Mouse (Mus musculus) MEL (cell line): ENCODE measurements at regions not wholly inside any gene's neighbourhood (a gene's known extent, or its start where the extent isn't known, plus 50 kb on each side); places are given as distances from the start of the nearest gene placed in this dataset.

Source experiments
- DNase-seq: peaks from one replicate; pipeline ENCODE4 v3.0.0; 2011; ENCODE audit warnings: low read depth, low spot score
- H3K27ac ChIP-seq: 2 replicates; pipeline ENCODE4 v1.5.1; 2012; ENCODE audit warnings: low read depth, mild to moderate bottlenecking, control low read depth, low read length, moderate library complexity; ENCODE audit not compliant: control insufficient read depth
- H3K27me3 ChIP-seq, 2 experiments: fragments of 150-350 bp in 1 of 2; sonication (generic) in 1 of 2; 2 replicates each; pipeline ENCODE4 v1.6.1; 2012; ENCODE audit warnings: low read length in 2 of 2, mild to moderate bottlenecking in 2 of 2, improper control_type of control experiment in 1 of 2, moderate library complexity in 1 of 2; ENCODE audit not compliant: insufficient read depth in 2 of 2, control insufficient read depth in 1 of 2
- H3K36me3 ChIP-seq, 2 experiments: 2 replicates each; pipeline ENCODE4 v1.6.1; 2012 to 2014; ENCODE audit warnings: low read length in 2 of 2, improper control_type of control experiment in 1 of 2, inconsistent platforms in 1 of 2, mild to moderate bottlenecking in 1 of 2; ENCODE audit not compliant: insufficient read depth in 2 of 2, control insufficient read depth in 1 of 2
- H3K4me1 ChIP-seq, 2 experiments: fragments of 150-350 bp in 1 of 2; sonication (generic) in 1 of 2; 2 replicates each; pipeline ENCODE4 v1.6.1; 2012; ENCODE audit warnings: low read length in 2 of 2, improper control_type of control experiment in 1 of 2, mild to moderate bottlenecking in 1 of 2; ENCODE audit not compliant: insufficient read depth in 2 of 2, control insufficient read depth in 1 of 2
- H3K4me3 ChIP-seq, 2 experiments: fragments of 150-350 bp in 1 of 2; sonication (generic) in 1 of 2; 2 replicates each; pipeline ENCODE4 v1.5.1; 2012; ENCODE audit warnings: low read depth in 2 of 2, low read length in 2 of 2, mild to moderate bottlenecking in 2 of 2, moderate library complexity in 2 of 2, control low read depth in 1 of 2, improper control_type of control experiment in 1 of 2; ENCODE audit not compliant: control insufficient read depth in 1 of 2, insufficient read depth in 1 of 2
- H3K79me2 ChIP-seq: 2 replicates; pipeline ENCODE4 v1.6.1; 2012; ENCODE audit warnings: mild to moderate bottlenecking, low read length, moderate library complexity; ENCODE audit not compliant: control insufficient read depth, poor library complexity, insufficient read depth
- H3K9ac ChIP-seq: 2 replicates; pipeline ENCODE4 v1.6.1; 2012; ENCODE audit warnings: low read depth, mild to moderate bottlenecking, control low read depth, low read length, moderate library complexity; ENCODE audit not compliant: control insufficient read depth, poor library complexity, severe bottlenecking
- H3K9me3 ChIP-seq: fragments of 150-350 bp; sonication (generic); replicated peaks from 2 replicates; pipeline ENCODE4 v1.6.1; 2012; ENCODE audit warnings: mild to moderate bottlenecking, low read length, improper control_type of control experiment, moderate library complexity; ENCODE audit not compliant: insufficient read depth
- BHLHE40 ChIP-seq: IDR thresholded peaks from 2 replicates; pipeline ENCODE4 v1.6.1; 2012; ENCODE audit warnings: low read depth, mild to moderate bottlenecking, inconsistent platforms, low read length, improper control_type of control experiment, borderline replicate concordance
- CHD1 ChIP-seq: IDR thresholded peaks from 2 replicates; pipeline ENCODE4 v1.6.1; 2012; ENCODE audit warnings: low read depth, mild to moderate bottlenecking, inconsistent platforms, low read length, improper control_type of control experiment
- CHD2 ChIP-seq: IDR thresholded peaks from 2 replicates; pipeline ENCODE4 v1.6.1; 2011; ENCODE audit warnings: low read length, improper control_type of control experiment
- E2F4 ChIP-seq: IDR thresholded peaks from 2 replicates; pipeline ENCODE4 v1.6.1; 2011; ENCODE audit warnings: low read depth, low read length, improper control_type of control experiment, borderline replicate concordance
- EP300 ChIP-seq, 2 experiments: IDR thresholded peaks; 2 replicates each; pipeline ENCODE4 v1.6.1; 2011; ENCODE audit warnings: improper control_type of control experiment in 2 of 2, low read length in 2 of 2, low read depth in 1 of 2, mild to moderate bottlenecking in 1 of 2
- GABPA ChIP-seq: IDR thresholded peaks from 2 replicates; pipeline ENCODE4 v1.6.1; 2012; ENCODE audit warnings: low read depth, mild to moderate bottlenecking, inconsistent platforms, low read length, improper control_type of control experiment, moderate library complexity
- JUND ChIP-seq: IDR thresholded peaks from 2 replicates; pipeline ENCODE4 v1.6.1; 2011; ENCODE audit warnings: low read depth, mild to moderate bottlenecking, improper control_type of control experiment, low read length
- MAZ ChIP-seq: IDR thresholded peaks from 2 replicates; pipeline ENCODE4 v1.6.1; 2012; ENCODE audit warnings: low read depth, mild to moderate bottlenecking, inconsistent platforms, low read length, improper control_type of control experiment
- MYB ChIP-seq: IDR thresholded peaks from 2 replicates; pipeline ENCODE4 v1.6.1; 2011; ENCODE audit warnings: mild to moderate bottlenecking, low read depth, low read length, improper control_type of control experiment
- POLR2AphosphoS2 ChIP-seq: IDR thresholded peaks from 2 replicates; pipeline ENCODE4 v1.6.1; 2011; ENCODE audit warnings: low read length, improper control_type of control experiment
- SIN3A ChIP-seq: IDR thresholded peaks from 2 replicates; pipeline ENCODE4 v1.6.1; 2012; ENCODE audit warnings: low read length, improper control_type of control experiment, inconsistent platforms
- TBP ChIP-seq: IDR thresholded peaks from 2 replicates; pipeline ENCODE4 v1.8.0; 2011; ENCODE audit warnings: low read depth, low read length, improper control_type of control experiment
- TCF12 ChIP-seq: IDR thresholded peaks from 2 replicates; pipeline ENCODE4 v1.6.1; 2014; ENCODE audit warnings: low read depth, mild to moderate bottlenecking, inconsistent platforms, low read length, improper control_type of control experiment, moderate library complexity
- USF1 ChIP-seq: IDR thresholded peaks from 2 replicates; pipeline ENCODE4 v1.6.1; 2014; ENCODE audit warnings: low read depth, mild to moderate bottlenecking, inconsistent platforms, low read length, improper control_type of control experiment, moderate library complexity
- USF2 ChIP-seq, 2 experiments: IDR thresholded peaks; 2 replicates each; pipeline ENCODE4 v1.6.1; 2011 to 2012; ENCODE audit warnings: improper control_type of control experiment in 2 of 2, low read length in 2 of 2, borderline replicate concordance in 1 of 2, inconsistent platforms in 1 of 2, low read depth in 1 of 2, mild to moderate bottlenecking in 1 of 2; ENCODE audit not compliant: insufficient read depth in 1 of 2
- ZC3H11A ChIP-seq: IDR thresholded peaks from 2 replicates; pipeline ENCODE4 v1.6.1; 2012; ENCODE audit warnings: low read depth, mild to moderate bottlenecking, inconsistent platforms, low read length, improper control_type of control experiment
- ZKSCAN1 ChIP-seq: IDR thresholded peaks from 2 replicates; pipeline ENCODE4 v1.6.1; 2012; ENCODE audit warnings: low read depth, mild to moderate bottlenecking, inconsistent platforms, low read length, improper control_type of control experiment, moderate library complexity

DNA sequence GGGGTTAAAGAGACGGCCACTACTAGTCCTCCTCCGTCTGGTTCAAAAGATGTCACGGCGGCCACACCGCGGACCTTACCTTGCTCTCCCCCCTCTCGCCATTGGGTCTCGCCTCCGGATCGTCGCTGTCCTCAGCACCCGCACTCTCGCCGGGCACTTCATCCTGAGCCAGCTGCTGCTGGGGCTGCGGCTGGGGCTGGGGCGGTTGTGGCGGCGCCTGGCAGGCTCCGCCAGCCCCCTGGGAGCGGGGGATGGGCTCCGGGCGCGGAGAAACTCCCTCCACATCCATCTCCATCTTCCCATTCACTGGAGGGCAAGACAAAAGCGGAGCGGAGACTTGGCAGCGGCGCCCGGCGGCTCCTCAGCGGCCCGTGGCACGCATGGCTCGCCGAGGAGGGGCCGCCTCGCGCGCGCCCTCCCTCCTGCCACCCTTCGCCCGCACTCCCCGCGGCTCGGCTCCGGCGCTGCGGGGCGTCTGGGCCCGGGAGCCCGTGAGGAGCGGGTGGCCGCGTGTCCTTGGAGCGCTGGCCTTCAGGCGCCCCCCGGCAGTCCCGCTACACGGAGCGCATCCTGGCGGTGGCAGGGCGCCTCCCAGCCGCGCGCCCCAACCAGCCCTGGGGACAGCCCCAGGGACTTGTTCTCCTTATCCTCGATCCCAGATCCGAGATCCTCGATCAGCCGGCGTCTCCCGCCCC lies 167.8 kb upstream of the Azi2 start:
- Histone ChIP-seq H3K79me2 (no peaks in the 10 kb centered on the region), H3K27me3 (no peaks in the 10 kb centered on the region), H3K9ac (no peak overlapping the region), H3K4me1 (no peaks in the 10 kb centered on the region), H3K9me3 (no peaks in the 10 kb centered on the region), H3K4me3 (no peak overlapping the region), H3K36me3 (no peaks in the 10 kb centered on the region), H3K27ac (no peak overlapping the region)
- TF ChIP-seq ZC3H11A: no peak
- TF ChIP-seq TBP: no peak
- TF ChIP-seq MYB: no peak
- no peak for TF ChIP-seq GABPA
- TF ChIP-seq E2F4: no peak
- no peak for TF ChIP-seq EP300 (IDR thresholded peaks at IDR 0.05; ENCODE audit: low read depth in 1 of 2, low read length in 2 of 2)
- TF ChIP-seq ZKSCAN1: no peak
- no peak for TF ChIP-seq BHLHE40
- TF ChIP-seq POLR2AphosphoS2: no peak
- DNase-seq: no peak

GRCm38 (mm10) chr9:117872021-117872386 lies 168.3 kb upstream of the Azi2 start:
- Histone ChIP-seq H3K4me1 (no peaks in the 10 kb centered on the region), H3K36me3 (no peaks in the 10 kb centered on the region), H3K27ac (no peak overlapping the region), H3K4me3 (no peak overlapping the region), H3K79me2 (no peaks in the 10 kb centered on the region), H3K9me3 (no peaks in the 10 kb centered on the region), H3K9ac (no peak overlapping the region), H3K27me3 (no peaks in the 10 kb centered on the region)
- TF ChIP-seq CHD1 (no peak), JUND (no peak), SIN3A (no peak), CHD2 (no peak), ZKSCAN1 (no peak), USF1 (no peak), MAZ (no peak), TCF12 (no peak), E2F4 (no peak)
- no peak for DNase-seq

DNA sequence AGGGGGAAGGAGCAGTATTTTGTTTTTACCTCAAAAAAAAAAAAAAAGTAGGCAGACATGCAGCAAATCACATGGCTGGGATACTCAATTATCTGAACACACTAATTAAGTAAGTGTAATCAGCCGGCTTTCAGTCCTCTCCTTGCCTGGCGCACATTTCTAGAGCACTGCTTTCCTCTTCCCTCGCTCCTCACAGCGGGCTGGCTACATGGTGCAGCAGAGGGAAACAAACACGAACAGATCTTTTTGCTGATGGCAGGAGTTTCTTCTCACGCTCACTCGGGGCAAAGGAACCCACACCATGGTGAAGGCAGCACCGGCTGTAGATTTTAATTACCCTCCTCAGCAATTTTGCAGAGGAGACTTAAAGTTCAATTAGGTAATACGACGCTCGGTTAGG lies 169.7 kb upstream of the Azi2 start:
- H3K4me3 ChIP-seq: no peak overlapping the region
- DNase-seq: no peak
- H3K27me3 ChIP-seq: no peaks in the 10 kb centered on the region
- H3K36me3 ChIP-seq: no peaks in the 10 kb centered on the region
- H3K27ac ChIP-seq: no peak overlapping the region
- no peaks in the 10 kb centered on the region for H3K9me3 ChIP-seq
- H3K79me2 ChIP-seq: no peaks in the 10 kb centered on the region
- no peak overlapping the region for H3K9ac ChIP-seq
- TF ChIP-seq CHD2: no peak
- TF ChIP-seq POLR2AphosphoS2: no peak
- no peak for TF ChIP-seq USF2 (IDR thresholded peaks at IDR 0.05; ENCODE audit: borderline replicate concordance in 1 of 2, insufficient read depth in 1 of 2, low read depth in 1 of 2, low read length in 2 of 2)
- H3K4me1 ChIP-seq: no peaks in the 10 kb centered on the region
